Mouse (Mus musculus): ENCODE results near the gene Trnp1. TPM values are rescaled to one million over a fixed set of nuclear protein-coding genes. Genes with fewer than 3 reads are reported as not detected.

The Trnp1 gene
- total RNA-seq, 2 experiments from 2014 or later = 154 to 165 TPM

GRCm38 (mm10) chr4:133443085-133443484 lies 55.3 kb downstream of the Trnp1 start:
- no peak for TF ChIP-seq CTCF (conservative IDR thresholded peaks at IDR 0.05)
- H3K27ac ChIP-seq = peak overlapping the region; percentile 73
- no peak for DNase-seq (ENCODE audit: low spot score in 2 of 2)
- no peak overlapping the region for H3K4me3 ChIP-seq

DNA sequence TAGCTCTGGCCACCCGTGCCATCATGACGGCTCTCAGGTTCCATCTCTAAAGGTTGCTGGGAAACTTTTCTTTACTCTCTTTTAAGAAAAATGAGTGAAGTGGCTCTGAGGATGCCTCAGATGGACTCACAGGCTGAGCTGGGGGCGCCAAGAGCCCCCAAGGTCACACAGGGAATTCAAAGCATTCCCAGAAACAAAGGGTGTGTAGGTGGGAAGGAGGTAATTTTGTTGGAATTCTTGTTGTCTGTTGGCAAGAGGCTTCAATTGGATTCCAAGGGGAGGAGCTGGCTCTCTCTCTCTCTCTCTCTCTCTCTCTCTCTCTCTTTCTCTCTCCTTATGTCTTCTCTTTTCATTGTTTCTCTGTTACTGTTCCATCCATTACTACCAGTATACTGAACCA lies 56.2 kb downstream of the Trnp1 start:
- DNase-seq (ENCODE audit: low spot score in 2 of 2) = no peak
- Histone ChIP-seq H3K27ac (no peak overlapping the region), H3K4me3 (no peak overlapping the region)
- no peak for TF ChIP-seq CTCF (conservative IDR thresholded peaks at IDR 0.05)

Other genes starting within 250 kb of the Trnp1 start
- under 1 TPM; 0.20 to 0.34 TPM for gene Sytl1, start 235.4 kb downstream of the Trnp1 start, total RNA-seq (2021)
- 10 to 100 TPM; 89.1 to 94.4 TPM for gene Tmem222, start 220.8 kb downstream of the Trnp1 start, total RNA-seq (2021)
- 10 to 100 TPM; 78.8 to 82.5 TPM for gene Wdtc1, start 145.1 kb downstream of the Trnp1 start, total RNA-seq (2021)
- 10 to 100 TPM; 59.1 to 63.4 TPM for gene Slc9a1, start 128.8 kb downstream of the Trnp1 start, total RNA-seq (2021)
- gene Tent5b, start 18.4 kb downstream of the Trnp1 start, total RNA-seq (2021) = not detected
- under 1 TPM in 1 of 2 experiments, not detected in 1; 0.34 TPM for gene Kdf1, start 20.4 kb upstream of the Trnp1 start, total RNA-seq (2021)
- 100 to 1,000 TPM; 123 to 128 TPM for gene Nudc, start 47.4 kb upstream of the Trnp1 start, total RNA-seq (2021)
- not detected for gene Nr0b2, start 54.8 kb upstream of the Trnp1 start, total RNA-seq (2021)
- gene Gpatch3, start 76.2 kb upstream of the Trnp1 start, total RNA-seq (2021) = 10 to 100 TPM in 1 of 2 experiments, 1 to 10 TPM in 1; 6.5 to 10.3 TPM
- 10 to 100 TPM; 10.7 to 11.6 TPM for gene Gpn2, start 85.8 kb upstream of the Trnp1 start, total RNA-seq (2021)
- gene Sfn, start 103.6 kb upstream of the Trnp1 start, total RNA-seq (2021) = 1 to 10 TPM; 1.6 to 1.8 TPM
- 10 to 100 TPM; 37.1 to 38.0 TPM for gene Zdhhc18, start 151.6 kb upstream of the Trnp1 start, total RNA-seq (2021)
- 1 to 10 TPM; 9.1 to 9.7 TPM for gene Pigv, start 174.1 kb upstream of the Trnp1 start, total RNA-seq (2021)

Measured in layer of hippocampus, adult 2 months (tissue).